Mouse (Mus musculus) bone marrow macrophage, adult 2 months (primary cell): ENCODE results near the gene Tmc8.

ENCODE experiments used
- CTCF ChIP-seq: IDR thresholded peaks from 2 replicates; pipeline ENCODE4 v1.5.1; 2012; ENCODE audit warnings: low read depth, mild to moderate bottlenecking, low read length, moderate library complexity
- POLR2A ChIP-seq: IDR thresholded peaks from 2 replicates; pipeline ENCODE4 v1.6.1; 2012; ENCODE audit warnings: mild to moderate bottlenecking, low read depth, low read length, borderline replicate concordance

- TF ChIP-seq CTCF (no peak), POLR2A (no peak)
Observed at GRCm38 (mm10) chr11:117798160-117798541, 16.3 kb downstream of the Tmc8 start.
